Mouse (Mus musculus) urinary bladder, postnatal 36 days (tissue): ENCODE measurements around the gene Gli1.

Experiments
- DNase-seq, 2 experiments: peaks; one replicate each; pipeline ENCODE4 v3.0.0; 2022; ENCODE audit warnings: low spot score in 2 of 2, mixed read lengths in 1 of 2

Gene Gli1

GRCm38 (mm10) chr10:127291881-127292638 is 49.7 kb downstream of the Gli1 start:
- no peak for DNase-seq

DNA sequence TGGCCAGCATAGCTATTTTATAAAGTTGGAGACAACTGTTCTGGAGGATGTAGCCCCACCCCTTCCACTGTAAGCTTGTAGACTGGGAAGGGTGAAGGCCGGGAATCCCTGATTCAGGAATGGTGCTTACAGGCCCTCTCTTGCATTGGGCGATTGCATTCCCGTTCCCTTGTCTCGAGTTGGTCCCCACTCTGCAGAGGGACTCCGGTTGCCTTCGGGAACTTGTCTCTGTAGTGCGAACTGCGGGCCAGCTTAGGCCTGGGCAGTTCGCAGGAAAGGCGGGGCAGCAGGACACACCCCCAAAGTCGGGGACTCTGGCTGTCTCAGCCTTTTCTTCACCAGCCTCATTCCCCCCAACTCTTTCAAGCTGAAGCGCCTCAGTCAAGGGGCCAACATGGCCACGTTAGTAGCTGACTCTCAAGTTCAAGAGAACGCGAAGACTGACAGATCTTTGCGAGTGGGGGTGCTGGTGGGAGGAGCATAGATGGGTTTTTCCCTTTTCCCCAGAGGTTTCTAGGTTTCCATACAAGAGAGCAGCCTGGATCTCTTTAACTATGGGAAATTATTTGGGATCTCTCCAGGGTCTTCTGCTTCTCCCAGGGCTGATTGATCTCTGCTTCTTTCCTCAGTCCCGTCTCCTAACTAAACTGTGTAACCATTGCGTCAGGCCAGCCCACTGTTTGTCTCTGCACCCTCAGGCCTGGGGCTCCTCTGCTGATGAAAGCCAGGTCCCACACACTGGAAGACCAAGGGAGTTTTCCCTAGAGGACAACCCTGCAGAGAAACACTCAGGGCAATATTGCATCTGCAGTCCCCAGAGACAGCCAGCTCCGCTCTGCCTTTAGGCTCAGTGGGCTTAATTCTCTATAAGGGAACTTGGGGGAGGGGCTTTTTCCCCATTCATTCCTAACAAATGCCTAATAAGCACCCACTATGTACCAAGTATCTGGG is 50.6 kb downstream of the Gli1 start:
- DNase-seq, result peak; percentile 64 to 70

GRCm38 (mm10) chr10:127290307-127290929 is 51.4 kb downstream of the Gli1 start:
- peak; percentile 99 to 100 for DNase-seq

GRCm38 (mm10) chr10:127289573-127290191 is 52.1 kb downstream of the Gli1 start:
- peak; percentile 68 to 74 for DNase-seq

DNA sequence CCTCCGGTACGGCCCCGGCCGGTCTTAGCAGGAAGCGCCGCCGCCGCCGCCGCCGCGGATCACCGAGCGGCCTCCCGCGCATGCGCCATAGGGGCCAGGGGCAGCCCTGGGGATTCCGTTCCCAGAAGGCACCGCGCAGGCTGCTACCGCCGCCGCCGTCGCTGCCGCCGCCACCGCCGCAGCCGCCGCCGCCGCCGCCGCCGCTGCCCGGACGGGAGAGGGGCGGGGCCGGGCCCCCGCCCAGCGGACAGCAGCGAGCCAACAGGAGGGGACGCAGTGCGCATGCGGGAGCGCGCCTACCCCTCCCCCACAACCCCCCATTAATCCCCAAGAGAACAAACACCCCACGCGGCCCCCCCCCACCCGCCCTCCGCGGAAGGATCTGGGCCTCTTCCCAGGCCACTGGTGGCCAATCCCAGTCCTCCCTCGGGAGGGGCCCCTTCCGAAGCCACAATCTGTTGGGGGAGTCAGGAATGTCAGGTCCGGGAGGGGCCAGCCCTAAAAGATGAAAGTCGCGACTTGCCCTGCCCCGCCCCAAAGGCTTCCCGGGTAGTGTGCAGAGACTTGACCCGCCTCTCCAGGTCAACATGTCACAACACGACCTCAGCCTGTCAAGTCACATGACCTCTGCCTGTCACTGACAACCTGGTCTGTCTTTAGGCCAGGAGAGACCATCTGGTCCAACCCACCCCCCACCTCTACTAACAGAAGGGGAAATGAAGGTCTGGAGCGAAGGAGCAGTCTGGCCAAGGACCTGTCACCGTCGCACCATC is 52.8 kb downstream of the Gli1 start, which contains the start of gene Mbd6:
TSS of gene Mbd6 (minus strand) at position 219 of the 773 bp plus-strand sequence.
- DNase-seq, result peak; percentile 80 to 88

DNA sequence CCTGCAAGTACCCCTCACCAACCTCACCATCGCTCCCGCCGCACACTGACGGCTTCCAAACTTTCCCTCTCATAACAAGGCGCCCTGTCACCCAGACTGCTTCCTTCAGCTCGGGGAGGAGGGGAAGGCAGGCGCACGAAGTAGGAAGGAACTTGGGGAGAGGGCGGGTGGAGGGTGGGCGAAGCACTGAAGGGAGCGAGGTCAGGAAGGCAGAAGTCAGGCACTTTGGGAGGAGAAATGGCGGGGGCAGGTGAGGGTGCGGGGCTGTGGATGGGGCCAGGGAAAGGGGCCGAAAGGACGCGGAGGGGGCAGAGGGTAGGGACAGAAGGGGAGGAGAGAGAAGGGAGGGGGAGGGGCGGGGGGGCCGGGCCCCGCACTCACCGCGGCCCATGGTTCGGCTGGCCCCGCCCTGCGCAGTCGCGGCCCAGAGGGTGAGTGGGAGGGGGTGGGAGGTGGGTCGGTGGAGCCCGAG is 53.4 kb downstream of the Gli1 start:
- DNase-seq, result peak; percentile 46 to 61

DNA sequence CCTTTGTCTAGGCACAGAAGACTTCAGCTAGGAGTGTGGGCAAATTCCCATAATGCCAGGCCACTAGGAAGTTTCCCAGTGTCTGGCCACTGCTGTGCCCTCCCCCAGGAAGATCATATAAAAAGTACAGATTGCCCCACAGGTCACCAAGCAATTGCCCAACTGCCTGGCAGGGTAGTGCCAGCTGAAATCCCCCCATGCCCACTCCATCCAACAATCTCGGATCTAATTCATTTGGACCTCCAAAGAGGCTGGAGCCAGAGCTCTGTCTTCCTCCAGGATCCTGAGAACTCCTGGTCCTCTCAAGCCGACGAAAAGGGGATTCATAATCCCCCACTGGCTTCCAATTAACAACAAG is 53.9 kb downstream of the Gli1 start:
- DNase-seq, result no peak

DNA sequence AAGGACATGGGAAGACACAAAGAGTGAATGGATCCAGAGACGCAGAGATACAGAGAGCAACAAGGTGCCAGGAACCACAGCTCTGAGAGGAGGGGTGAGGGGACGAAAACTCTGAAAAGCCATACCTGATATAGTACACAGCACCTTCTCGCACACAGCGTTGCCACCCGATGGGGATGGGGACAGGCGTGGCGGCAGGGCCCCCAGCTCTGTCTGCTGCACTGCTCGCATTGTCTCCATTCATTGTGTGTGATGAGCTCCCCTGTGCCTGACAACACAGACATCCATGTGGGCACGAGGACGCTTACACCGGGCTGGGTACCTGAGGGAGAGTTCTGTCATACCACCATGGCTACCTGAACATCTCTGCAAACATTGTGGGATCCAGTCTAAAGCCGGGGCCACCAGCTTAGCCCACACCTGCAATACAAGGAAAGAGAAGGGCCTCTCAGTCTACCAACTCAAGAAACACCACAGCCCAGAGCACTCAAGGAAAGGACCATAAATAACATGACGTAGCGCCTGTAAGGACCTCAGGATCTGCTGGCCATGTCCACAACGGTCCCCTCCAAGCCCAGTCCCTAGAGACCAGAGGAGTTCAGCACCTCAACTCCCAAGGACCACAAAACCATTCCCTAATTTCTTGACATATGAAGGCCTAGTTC is 54.4 kb downstream of the Gli1 start:
- no peak for DNase-seq

DNA sequence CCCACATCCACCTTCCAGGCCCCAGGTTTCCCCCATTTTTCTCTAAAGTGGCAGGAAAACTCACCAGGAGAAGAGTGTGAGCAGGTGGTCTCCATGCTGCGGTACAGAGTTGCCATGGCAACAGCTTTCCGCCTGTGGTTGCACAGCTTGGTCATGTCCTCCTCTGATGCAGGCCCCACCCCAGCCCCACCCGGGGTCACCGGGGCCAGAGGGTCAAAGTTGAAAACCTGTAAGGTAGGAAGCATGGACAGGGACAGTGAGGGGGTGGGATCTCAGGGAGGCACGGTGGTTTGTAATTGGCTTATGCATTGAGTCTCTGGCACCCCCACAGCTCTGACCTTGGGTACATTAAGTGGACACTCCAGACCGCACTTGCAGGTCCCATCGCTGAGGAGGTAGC is 55.0 kb downstream of the Gli1 start:
- no peak for DNase-seq

GRCm38 (mm10) chr10:127286194-127286593 is 55.6 kb downstream of the Gli1 start:
- DNase-seq, result no peak

GRCm38 (mm10) chr10:127285644-127286043 is 56.1 kb downstream of the Gli1 start:
- no peak for DNase-seq

GRCm38 (mm10) chr10:127284724-127285500 is 56.9 kb downstream of the Gli1 start:
- no peak for DNase-seq

- DNase-seq, result no peak
These were observed 57.6 kb downstream of the Gli1 start for GRCm38 (mm10) chr10:127284105-127284622.

DNA sequence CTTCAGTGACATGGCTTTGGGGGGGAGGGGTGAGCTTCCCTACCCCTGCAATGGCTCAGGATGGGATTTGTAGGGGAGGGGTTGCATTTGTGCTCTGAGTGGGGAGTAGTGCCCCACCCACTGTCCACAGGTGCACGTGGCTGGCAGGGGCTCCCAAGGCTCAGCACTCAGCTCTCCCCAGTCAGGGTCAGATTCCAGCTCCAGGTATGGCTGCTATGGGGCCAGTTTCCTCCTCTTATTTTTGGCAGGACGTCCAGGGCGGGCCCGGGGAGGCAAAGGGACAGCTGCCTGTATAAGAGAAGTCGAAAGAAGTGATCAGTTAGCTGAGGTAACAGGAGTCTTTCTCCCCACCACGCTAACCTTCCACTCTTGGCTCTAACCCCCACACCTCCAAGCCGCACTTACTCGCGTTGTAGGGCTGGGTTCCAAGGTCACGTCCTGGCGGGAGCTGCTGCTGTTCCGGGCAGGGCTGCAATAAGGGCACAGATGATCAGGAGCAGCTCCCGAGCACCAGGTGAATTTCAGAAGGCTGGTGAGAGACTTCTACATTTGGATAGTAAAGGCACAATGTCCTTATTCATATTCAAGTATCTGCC is 59.1 kb downstream of the Gli1 start:
- no peak for DNase-seq

DNA sequence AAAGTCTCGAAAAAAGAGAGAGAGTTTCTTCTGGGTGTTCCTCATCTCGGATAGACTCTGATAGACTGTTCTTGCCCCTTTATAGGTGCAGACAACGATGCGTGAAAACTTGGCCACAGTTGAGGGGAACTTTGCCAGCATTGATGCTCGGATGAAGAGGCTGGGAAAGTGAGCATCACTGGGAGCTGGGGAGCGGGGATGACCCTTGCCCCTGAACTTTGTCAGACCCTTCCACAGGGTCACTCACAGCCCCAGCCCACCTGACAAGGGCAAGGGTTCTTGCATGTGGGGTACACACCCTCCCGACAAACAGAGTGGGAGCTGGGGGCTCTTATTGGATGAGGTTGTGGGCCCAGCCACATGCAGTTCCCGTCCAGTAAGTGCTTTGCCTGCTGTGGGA is 60.5 kb downstream of the Gli1 start:
- DNase-seq, result no peak
